Mouse (Mus musculus): Measurements from ENCODE around the gene Gdi2. TPM values are rescaled to one million over a fixed set of nuclear protein-coding genes. Genes with fewer than 3 reads are reported as not detected.
"Not testable (repeated sequence)": the region's sequence is repeated elsewhere in the genome, so short reads cannot be mapped to it uniquely, and the experiment has no call there.

The Gdi2 gene
- polyA plus RNA-seq, 1 experiment from 2014 or later = 450 TPM

GRCm38 (mm10) chr13:3526328-3526727, 11.5 kb upstream of the Gdi2 start:
- ATAC-seq (ENCODE audit: insufficient number of reproducible peaks, insufficient read depth, low FRiP score, low read depth) = no peak
- Histone ChIP-seq H3K4me1 (ENCODE audit: control insufficient read depth, insufficient read depth, low read length) (no peaks in the 10 kb centered on the region), H3K27ac (ENCODE audit: low read length) (no peak overlapping the region), H3K9me3 (ENCODE audit: control insufficient read depth, low read depth, low read length) (no peaks in the 10 kb centered on the region), H3K4me2 (replicated peaks; ENCODE audit: low read depth, low read length) (no peak overlapping the region), H3K36me3 (ENCODE audit: control insufficient read depth, insufficient read depth, low read length) (no peaks in the 10 kb centered on the region), H3K9ac (replicated peaks; ENCODE audit: low read depth, low read length) (no peak overlapping the region), H3K27me3 (ENCODE audit: control insufficient read depth, insufficient read depth, low read length) (no peaks in the 10 kb centered on the region), H3K4me3 (ENCODE audit: low read depth, low read length) (no peak overlapping the region)
- WGBS = 71% methylated on average over 8 of the region's 8 CpGs

- ATAC-seq (ENCODE audit: insufficient number of reproducible peaks, insufficient read depth, low FRiP score, low read depth) = no peak
- no peak overlapping the region for H3K27ac ChIP-seq (ENCODE audit: low read length)
- no peak overlapping the region for H3K9ac ChIP-seq (replicated peaks; ENCODE audit: low read depth, low read length)
- no peaks in the 10 kb centered on the region for H3K27me3 ChIP-seq (ENCODE audit: control insufficient read depth, insufficient read depth, low read length)
- H3K36me3 ChIP-seq (ENCODE audit: control insufficient read depth, insufficient read depth, low read length) = no peaks in the 10 kb centered on the region
- H3K4me2 ChIP-seq (replicated peaks; ENCODE audit: low read depth, low read length) = no peak overlapping the region
- H3K4me1 ChIP-seq (ENCODE audit: control insufficient read depth, insufficient read depth, low read length) = no peaks in the 10 kb centered on the region
- H3K4me3 ChIP-seq (ENCODE audit: low read depth, low read length) = no peak overlapping the region
- WGBS = 52% methylated on average over 3 of the region's 3 CpGs
- H3K9me3 ChIP-seq (ENCODE audit: control insufficient read depth, low read depth, low read length) = no peaks in the 10 kb centered on the region
Observed at GRCm38 (mm10) chr13:3530451-3530850, 7.4 kb upstream of the Gdi2 start.

GRCm38 (mm10) chr13:3531176-3531575, 6.7 kb upstream of the Gdi2 start:
- WGBS = 58% methylated on average over 2 of the region's 2 CpGs
- not testable (repeated sequence) for H3K4me1 ChIP-seq (ENCODE audit: control insufficient read depth, insufficient read depth, low read length); H3K4me2 ChIP-seq (replicated peaks; ENCODE audit: low read depth, low read length); H3K9ac ChIP-seq (replicated peaks; ENCODE audit: low read depth, low read length); H3K4me3 ChIP-seq (ENCODE audit: low read depth, low read length); H3K9me3 ChIP-seq (ENCODE audit: control insufficient read depth, low read depth, low read length); ATAC-seq (ENCODE audit: insufficient number of reproducible peaks, insufficient read depth, low FRiP score, low read depth); H3K27me3 ChIP-seq (ENCODE audit: control insufficient read depth, insufficient read depth, low read length); H3K27ac ChIP-seq (ENCODE audit: low read length); H3K36me3 ChIP-seq (ENCODE audit: control insufficient read depth, insufficient read depth, low read length)

GRCm38 (mm10) chr13:3531692-3532320, 6.1 kb upstream of the Gdi2 start:
- no peak for ATAC-seq (ENCODE audit: insufficient number of reproducible peaks, insufficient read depth, low FRiP score, low read depth)
- no peak overlapping the region for H3K9ac ChIP-seq (replicated peaks; ENCODE audit: low read depth, low read length)
- no peaks in the 10 kb centered on the region for H3K27me3 ChIP-seq (ENCODE audit: control insufficient read depth, insufficient read depth, low read length)
- no peaks in the 10 kb centered on the region for H3K36me3 ChIP-seq (ENCODE audit: control insufficient read depth, insufficient read depth, low read length)
- no peak overlapping the region for H3K4me3 ChIP-seq (ENCODE audit: low read depth, low read length)
- 52% methylated on average over 10 of the region's 10 CpGs for WGBS
- H3K4me1 ChIP-seq (ENCODE audit: control insufficient read depth, insufficient read depth, low read length) = no peaks in the 10 kb centered on the region
- H3K9me3 ChIP-seq (ENCODE audit: control insufficient read depth, low read depth, low read length) = no peaks in the 10 kb centered on the region
- no peak overlapping the region for H3K4me2 ChIP-seq (replicated peaks; ENCODE audit: low read depth, low read length)
- H3K27ac ChIP-seq (ENCODE audit: low read length) = no peak overlapping the region

GRCm38 (mm10) chr13:3532451-3532850, 5.4 kb upstream of the Gdi2 start:
- no peak overlapping the region for H3K4me3 ChIP-seq (ENCODE audit: low read depth, low read length)
- no peak overlapping the region for H3K27ac ChIP-seq (ENCODE audit: low read length)
- ATAC-seq (ENCODE audit: insufficient number of reproducible peaks, insufficient read depth, low FRiP score, low read depth) = no peak
- 67% methylated on average over 4 of the region's 4 CpGs for WGBS
- no peaks in the 10 kb centered on the region for H3K4me1 ChIP-seq (ENCODE audit: control insufficient read depth, insufficient read depth, low read length)
- no peak overlapping the region for H3K4me2 ChIP-seq (replicated peaks; ENCODE audit: low read depth, low read length)
- no peaks in the 10 kb centered on the region for H3K9me3 ChIP-seq (ENCODE audit: control insufficient read depth, low read depth, low read length)
- no peak overlapping the region for H3K9ac ChIP-seq (replicated peaks; ENCODE audit: low read depth, low read length)
- no peaks in the 10 kb centered on the region for H3K36me3 ChIP-seq (ENCODE audit: control insufficient read depth, insufficient read depth, low read length)
- no peaks in the 10 kb centered on the region for H3K27me3 ChIP-seq (ENCODE audit: control insufficient read depth, insufficient read depth, low read length)

GRCm38 (mm10) chr13:3534146-3534545, 3.7 kb upstream of the Gdi2 start:
- 92% methylated on average over 4 of the region's 4 CpGs for WGBS
- no peaks in the 10 kb centered on the region for H3K9me3 ChIP-seq (ENCODE audit: control insufficient read depth, low read depth, low read length)
- no peaks in the 10 kb centered on the region for H3K36me3 ChIP-seq (ENCODE audit: control insufficient read depth, insufficient read depth, low read length)
- ATAC-seq (ENCODE audit: insufficient number of reproducible peaks, insufficient read depth, low FRiP score, low read depth) = no peak
- no peak overlapping the region for H3K4me3 ChIP-seq (ENCODE audit: low read depth, low read length)
- H3K4me1 ChIP-seq (ENCODE audit: control insufficient read depth, insufficient read depth, low read length) = peaks cover under 1% of the 10 kb centered on the region; the same call in 1 of the 2 replicates
- H3K27me3 ChIP-seq (ENCODE audit: control insufficient read depth, insufficient read depth, low read length) = no peaks in the 10 kb centered on the region
- no peak overlapping the region for H3K27ac ChIP-seq (ENCODE audit: low read length)
- no peak overlapping the region for H3K9ac ChIP-seq (replicated peaks; ENCODE audit: low read depth, low read length)
- no peak overlapping the region for H3K4me2 ChIP-seq (replicated peaks; ENCODE audit: low read depth, low read length)

GRCm38 (mm10) chr13:3538223-3538968, 533 bp downstream of the Gdi2 start:
- H3K4me3 ChIP-seq (ENCODE audit: low read depth, low read length) = peak overlapping the region; percentile 94
- under 1% methylated on average over 59 of the region's 59 CpGs for WGBS
- peaks cover 20% of the 10 kb centered on the region; the same call in 1 of the 2 replicates for H3K4me1 ChIP-seq (ENCODE audit: control insufficient read depth, insufficient read depth, low read length)
- peak overlapping the region; percentile 70 for H3K4me2 ChIP-seq (replicated peaks; ENCODE audit: low read depth, low read length)
- no peaks in the 10 kb centered on the region for H3K9me3 ChIP-seq (ENCODE audit: control insufficient read depth, low read depth, low read length)
- H3K36me3 ChIP-seq (ENCODE audit: control insufficient read depth, insufficient read depth, low read length) = no peaks in the 10 kb centered on the region
- H3K27me3 ChIP-seq (ENCODE audit: control insufficient read depth, insufficient read depth, low read length) = no peaks in the 10 kb centered on the region
- peak; percentile 60 for ATAC-seq (ENCODE audit: insufficient number of reproducible peaks, insufficient read depth, low FRiP score, low read depth)
- H3K9ac ChIP-seq (replicated peaks; ENCODE audit: low read depth, low read length) = peak overlapping the region; percentile 97
- peak overlapping the region; percentile 99 for H3K27ac ChIP-seq (ENCODE audit: low read length)

- H3K4me2 ChIP-seq (replicated peaks; ENCODE audit: low read depth, low read length) = peak overlapping the region; percentile 70
- H3K27me3 ChIP-seq (ENCODE audit: control insufficient read depth, insufficient read depth, low read length) = no peaks in the 10 kb centered on the region
- H3K4me1 ChIP-seq (ENCODE audit: control insufficient read depth, insufficient read depth, low read length) = peaks cover 20% of the 10 kb centered on the region; the same call in 1 of the 2 replicates
- no peaks in the 10 kb centered on the region for H3K9me3 ChIP-seq (ENCODE audit: control insufficient read depth, low read depth, low read length)
- H3K36me3 ChIP-seq (ENCODE audit: control insufficient read depth, insufficient read depth, low read length) = no peaks in the 10 kb centered on the region
- H3K27ac ChIP-seq (ENCODE audit: low read length) = peak overlapping the region; percentile 99
- ATAC-seq (ENCODE audit: insufficient number of reproducible peaks, insufficient read depth, low FRiP score, low read depth) = no peak
- H3K9ac ChIP-seq (replicated peaks; ENCODE audit: low read depth, low read length) = peak overlapping the region; percentile 97
- peak overlapping the region; percentile 94 for H3K4me3 ChIP-seq (ENCODE audit: low read depth, low read length)
- WGBS = 1% methylated on average over 15 of the region's 15 CpGs
Observed at GRCm38 (mm10) chr13:3538969-3539562, 1.2 kb downstream of the Gdi2 start.
